Mouse (Mus musculus) embryonic facial prominence, embryonic 14.5 days (tissue): ENCODE results near the gene Grik5. TPM values are rescaled to one million over a fixed set of nuclear protein-coding genes. Genes with fewer than 3 reads are reported as not detected.

Experiments used
- ATAC-seq: fragments of 200-750 bp; cut with Nextera tagmentation; 2 replicates; pipeline ENCODE4 v1.8.0; 2017; ENCODE audit warnings: low read depth, moderate number of reproducible peaks, moderate TSS enrichment
- DNase-seq: peaks from one replicate; pipeline ENCODE4 v3.0.0-alpha.2; 2015; ENCODE audit warnings: low spot score
- H3K27ac ChIP-seq: fragments of 300-500 bp; sonication (generic); replicated peaks from 2 replicates; pipeline ENCODE4 v1.5.1; 2014; ENCODE audit warnings: low read depth, mild to moderate bottlenecking, low read length, moderate library complexity
- H3K27me3 ChIP-seq: fragments of 300-500 bp; sonication (generic); replicated peaks from 2 replicates; pipeline ENCODE4 v1.6.1; 2014; ENCODE audit warnings: low read length; ENCODE audit not compliant: control insufficient read depth, insufficient read depth
- H3K36me3 ChIP-seq: fragments of 300-500 bp; sonication (generic); 2 replicates; pipeline ENCODE4 v1.6.1; 2014; ENCODE audit warnings: low read length, mixed read lengths; ENCODE audit not compliant: control insufficient read depth, insufficient read depth
- H3K4me1 ChIP-seq: fragments of 300-500 bp; sonication (generic); 2 replicates; pipeline ENCODE4 v1.6.1; 2014; ENCODE audit warnings: antibody characterized with exemption, low read length; ENCODE audit not compliant: control insufficient read depth, insufficient read depth
- H3K4me2 ChIP-seq: fragments of 300-500 bp; sonication (generic); 2 replicates; pipeline ENCODE4 v1.6.1; 2014; ENCODE audit warnings: low read depth, mild to moderate bottlenecking, low read length, moderate library complexity, mixed read lengths
- H3K4me3 ChIP-seq: fragments of 300-500 bp; sonication (generic); 2 replicates; pipeline ENCODE4 v1.5.1; 2014; ENCODE audit warnings: low read depth, mild to moderate bottlenecking, low read length
- H3K9ac ChIP-seq: fragments of 300-500 bp; sonication (generic); 2 replicates; pipeline ENCODE4 v1.6.1; 2014; ENCODE audit warnings: low read depth, mild to moderate bottlenecking, low read length, moderate library complexity, mixed read lengths
- H3K9me3 ChIP-seq: fragments of 300-500 bp; sonication (generic); 2 replicates; pipeline ENCODE4 v1.6.1; 2016; ENCODE audit warnings: low read length; ENCODE audit not compliant: control insufficient read depth
- WGBS: fragments of 180-500 bp; shearing (Covaris S2); extraction: QIAGEN DNeasy Blood & Tissue Kit; methylation state at CpG from one replicate; pipeline ENCODE4 v1.1.7; 2014; 5-methylcytosine and 5-hydroxymethylcytosine counted together
- polyA plus RNA-seq: library from polyadenylated mRNA; unstranded; fragments of >200 nt; fragmentation: Nextera tagmentation; extraction: Ambion mirVana; gene quantifications from 2 replicates; pipeline ENCODE4 v1.2.1, GENCODE M21; 2014

Grik5 gene
- polyA plus RNA-seq, 1 experiment from 2014 or later: 7.0 TPM

GRCm38 (mm10) chr7:25076296-25076662, 4.1 kb upstream of the Grik5 start:
- DNase-seq: no peak
- no peak for ATAC-seq
- 21% methylated on average over 7 of the region's 7 CpGs for WGBS
- H3K4me1 ChIP-seq: peaks cover 21% of the 10 kb centered on the region
- no peaks in the 10 kb centered on the region for H3K27me3 ChIP-seq
- peak overlapping the region; percentile 70 for H3K4me2 ChIP-seq
- no peaks in the 10 kb centered on the region for H3K9me3 ChIP-seq
- H3K9ac ChIP-seq: peak overlapping the region; percentile 69
- H3K4me3 ChIP-seq: peak overlapping the region; percentile 45
- H3K27ac ChIP-seq: peak overlapping the region; percentile 89
- H3K36me3 ChIP-seq: peaks cover 20% of the 10 kb centered on the region

- ATAC-seq (no peak), DNase-seq (no peak)
- Histone ChIP-seq H3K4me1 (peaks cover 29% of the 10 kb centered on the region), H3K9me3 (no peaks in the 10 kb centered on the region), H3K4me2 (no peak overlapping the region), H3K27ac (peak overlapping the region; percentile 82), H3K4me3 (no peak overlapping the region), H3K27me3 (no peaks in the 10 kb centered on the region), H3K36me3 (no peaks in the 10 kb centered on the region), H3K9ac (no peak overlapping the region)
- WGBS: 68% methylated on average over 7 of the region's 8 CpGs
These were observed 1.8 kb upstream of the Grik5 start for GRCm38 (mm10) chr7:25073924-25074323.

- peak overlapping the region; percentile 72 for H3K4me2 ChIP-seq
- H3K36me3 ChIP-seq: peaks cover 8% of the 10 kb centered on the region
- no peaks in the 10 kb centered on the region for H3K27me3 ChIP-seq
- 2% methylated on average over 14 of the region's 33 CpGs for WGBS
- peak overlapping the region; percentile 82 for H3K27ac ChIP-seq
- DNase-seq (peak; percentile 90), ATAC-seq (peak; percentile 6; the same call in 1 of the 2 replicates)
- H3K4me1 ChIP-seq: peaks cover 21% of the 10 kb centered on the region; the same call in 1 of the 2 replicates
- peak overlapping the region; percentile 77 for H3K9ac ChIP-seq
- no peaks in the 10 kb centered on the region for H3K9me3 ChIP-seq
- H3K4me3 ChIP-seq: peak overlapping the region; percentile 50
These were observed 707 bp upstream of the Grik5 start for GRCm38 (mm10) chr7:25072716-25073390.

DNA sequence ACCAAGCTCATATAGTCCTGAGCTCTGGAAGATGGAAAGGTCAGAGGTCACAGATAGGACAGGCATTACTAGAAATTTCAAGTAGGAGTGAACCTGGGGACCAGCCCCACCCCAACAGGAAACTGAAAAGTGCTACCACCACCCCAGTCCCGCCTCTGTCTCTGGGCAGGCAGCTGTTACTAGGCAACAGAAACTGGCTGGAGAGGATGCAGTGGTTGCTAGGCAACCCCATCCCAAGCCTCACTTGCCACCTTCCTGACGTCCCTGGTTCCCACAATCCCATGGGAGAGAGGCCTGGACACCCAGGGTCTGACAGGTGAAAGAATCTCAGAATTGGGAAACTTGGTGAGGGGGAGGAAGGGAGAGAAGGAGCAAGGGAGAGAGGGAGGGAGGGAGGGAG, 3.4 kb downstream of the Grik5 start:
- no peak for ATAC-seq
- no peak for DNase-seq
- WGBS: 31% methylated on average over 2 of the region's 2 CpGs

GRCm38 (mm10) chr7:25067909-25068656, 4.1 kb downstream of the Grik5 start:
- no peak for DNase-seq
- H3K27me3 ChIP-seq: no peaks in the 10 kb centered on the region
- no peak overlapping the region for H3K9ac ChIP-seq
- peaks cover 13% of the 10 kb centered on the region; the same call in 1 of the 2 replicates for H3K4me1 ChIP-seq
- H3K36me3 ChIP-seq: peaks cover 52% of the 10 kb centered on the region
- no peak overlapping the region for H3K4me2 ChIP-seq
- 84% methylated on average over 22 of the region's 22 CpGs for WGBS
- no peaks in the 10 kb centered on the region for H3K9me3 ChIP-seq
- no peak overlapping the region for H3K27ac ChIP-seq
- no peak for ATAC-seq
- H3K4me3 ChIP-seq: no peak overlapping the region

More for the DNA sequence above, 3.4 kb downstream of the Grik5 start:
- Histone ChIP-seq H3K4me3 (no peak overlapping the region), H3K9ac (no peak overlapping the region), H3K9me3 (no peaks in the 10 kb centered on the region), H3K36me3 (peaks cover 45% of the 10 kb centered on the region), H3K27ac (no peak overlapping the region), H3K27me3 (no peaks in the 10 kb centered on the region), H3K4me2 (no peak overlapping the region), H3K4me1 (peaks cover 19% of the 10 kb centered on the region; the same call in 1 of the 2 replicates)

- ATAC-seq (no peak), DNase-seq (no peak)
- Histone ChIP-seq H3K9ac (no peak overlapping the region), H3K9me3 (no peaks in the 10 kb centered on the region), H3K4me2 (no peak overlapping the region), H3K27ac (no peak overlapping the region), H3K4me3 (no peak overlapping the region), H3K27me3 (no peaks in the 10 kb centered on the region), H3K36me3 (peaks cover 59% of the 10 kb centered on the region), H3K4me1 (peaks cover 12% of the 10 kb centered on the region; the same call in 1 of the 2 replicates)
- 92% methylated on average over 7 of the region's 7 CpGs for WGBS
These were observed 4.8 kb downstream of the Grik5 start for GRCm38 (mm10) chr7:25067338-25067737.

- Histone ChIP-seq H3K4me1 (no peaks in the 10 kb centered on the region), H3K27ac (no peak overlapping the region), H3K4me2 (no peak overlapping the region), H3K4me3 (no peak overlapping the region), H3K9ac (no peak overlapping the region), H3K9me3 (no peaks in the 10 kb centered on the region), H3K36me3 (peaks cover 92% of the 10 kb centered on the region), H3K27me3 (no peaks in the 10 kb centered on the region)
- DNase-seq (no peak), ATAC-seq (no peak)
- WGBS: 82% methylated on average over 8 of the region's 8 CpGs
These were observed 8.2 kb downstream of the Grik5 start for GRCm38 (mm10) chr7:25063900-25064299.

DNA sequence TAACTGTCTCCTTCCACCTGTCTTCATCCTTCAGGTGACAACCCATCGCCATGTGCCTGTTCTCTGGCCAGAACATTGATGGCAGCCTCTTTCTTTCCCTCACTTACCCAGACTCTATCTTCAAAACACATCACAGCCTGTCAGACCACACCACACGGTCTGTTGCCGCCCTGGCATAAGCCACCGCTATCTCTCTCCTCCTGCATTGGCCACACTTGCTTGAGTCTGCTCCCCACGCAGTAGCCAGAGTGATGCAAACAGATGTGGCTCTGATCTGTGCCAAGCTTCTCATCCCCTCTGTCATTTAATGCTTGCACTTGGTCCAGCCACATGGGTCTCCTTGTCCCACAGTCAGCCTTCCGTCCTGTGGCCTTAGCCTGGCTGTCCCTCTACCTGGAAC, 8.8 kb downstream of the Grik5 start:
- WGBS: 91% methylated on average over 6 of the region's 6 CpGs
- DNase-seq (no peak), ATAC-seq (no peak)
- no peaks in the 10 kb centered on the region for H3K27me3 ChIP-seq
- peaks cover 95% of the 10 kb centered on the region for H3K36me3 ChIP-seq
- no peak overlapping the region for H3K27ac ChIP-seq
- no peak overlapping the region for H3K9ac ChIP-seq
- H3K9me3 ChIP-seq: no peaks in the 10 kb centered on the region
- H3K4me3 ChIP-seq: no peak overlapping the region
- H3K4me2 ChIP-seq: no peak overlapping the region
- no peaks in the 10 kb centered on the region for H3K4me1 ChIP-seq
